Mouse (Mus musculus) embryonic fibroblast, embryonic 13.5 days (primary cell): ENCODE data around the gene Slc39a2.

Experiments
- CTCF ChIP-seq: IDR thresholded peaks from 2 replicates; pipeline ENCODE4 v1.5.1; 2011; ENCODE audit warnings: mild to moderate bottlenecking, control low read depth, low read length, moderate library complexity, borderline replicate concordance; ENCODE audit not compliant: insufficient read depth
- POLR2A ChIP-seq: IDR thresholded peaks from 2 replicates; pipeline ENCODE4 v1.6.1; 2011; ENCODE audit warnings: low read depth, mild to moderate bottlenecking, control low read depth, low read length, moderate library complexity

GRCm38 (mm10) chr14:51843882-51844281 lies 48.8 kb upstream of the Slc39a2 start:
- no peak for TF ChIP-seq CTCF
- TF ChIP-seq POLR2A: no peak
